Mouse (Mus musculus) left cerebral cortex, postnatal 14 days (tissue): ENCODE data around the gene Plch2. TPM values are rescaled to one million over a fixed set of nuclear protein-coding genes. Genes with fewer than 3 reads are reported as not detected.
"Not testable (repeated sequence)": the region's sequence is repeated elsewhere in the genome, so short reads cannot be mapped to it uniquely, and the experiment has no call there.

Source experiments
- DNase-seq, 2 experiments: peaks; one replicate each; pipeline ENCODE4 v3.0.0; 2021 to 2022; ENCODE audit warnings: low spot score in 2 of 2, mixed read lengths in 1 of 2
- intact Hi-C: fragments of 180-260 bp; cut with DNase I; formaldehyde crosslinking; loops from one replicate; pipeline ENCODE4 v1.15.1; 2025
- long read RNA-seq, 2 experiments: library from polyadenylated mRNA; stranded (forward); transcript quantifications; one replicate each; pipeline ENCODE4 v2.0.0; 2021
- total RNA-seq, 2 experiments: library from RNA; stranded (reverse); gene quantifications; 2 replicates each; pipeline ENCODE4 v1.2.3; 2021

Gene Plch2
- 10 to 100 TPM; 50.2 to 50.5 TPM for total RNA-seq
- long read RNA-seq, experiment 1, partial matches to known transcripts = 8 of 14 reads
- long read RNA-seq, experiment 1, other reads (novel, unspliced or antisense) = 6 of 14 reads
- long read RNA-seq, experiment 2, partial matches to known transcripts = 15 of 22 reads
- long read RNA-seq, experiment 2, other reads (novel, unspliced or antisense) = 7 of 22 reads

- DNase-seq = no peak
Observed at GRCm38 (mm10) chr4:155056724-155057123, at the start of gene Plch2. TSS of gene Plch2 (minus strand) at chr4:155056784.

GRCm38 (mm10) chr4:155098572-155098971, 42.0 kb upstream of the Plch2 start:
- intact Hi-C loops = no loop called here

More at GRCm38 (mm10) chr4:155056724-155057123, at the start of gene Plch2:
- intact Hi-C loops = no loop called here

GRCm38 (mm10) chr4:155097452-155097851, 40.9 kb upstream of the Plch2 start:
- no peak for DNase-seq
- intact Hi-C loops = no loop called here

More at GRCm38 (mm10) chr4:155098572-155098971, 42.0 kb upstream of the Plch2 start:
- DNase-seq = no peak

GRCm38 (mm10) chr4:155095967-155096366, 39.4 kb upstream of the Plch2 start:
- intact Hi-C loops = loop anchor here (1.0 kb wide), 1 partner anchor 153 kb away; the partner anchor contains the start of gene Faap20
- no peak for DNase-seq

- intact Hi-C loops = loop anchor here (1.0 kb wide), 1 partner anchor 154 kb away; the partner anchor contains the start of gene Faap20
- peak; percentile 93 to 94 for DNase-seq
Observed at GRCm38 (mm10) chr4:155095238-155095900, 38.8 kb upstream of the Plch2 start.

GRCm38 (mm10) chr4:155094565-155094964, 38.0 kb upstream of the Plch2 start:
- intact Hi-C loops = no loop called here
- DNase-seq = peak in 1 of 2 experiments; percentile 51

- DNase-seq = no peak
- intact Hi-C loops = no loop called here
Observed at GRCm38 (mm10) chr4:155093431-155094149, 37.0 kb upstream of the Plch2 start.

GRCm38 (mm10) chr4:155092718-155093430, 36.3 kb upstream of the Plch2 start:
- DNase-seq = no peak
- intact Hi-C loops = no loop called here

GRCm38 (mm10) chr4:155090688-155091449, 34.3 kb upstream of the Plch2 start:
- DNase-seq = no peak
- intact Hi-C loops = no loop called here

GRCm38 (mm10) chr4:155090147-155090546, 33.6 kb upstream of the Plch2 start:
- intact Hi-C loops = no loop called here
- no peak for DNase-seq

- no peak for DNase-seq
- intact Hi-C loops = no loop called here
Observed at GRCm38 (mm10) chr4:155089241-155089640, 32.7 kb upstream of the Plch2 start.

- intact Hi-C loops = no loop called here
- peak; percentile 100 for DNase-seq
Observed at GRCm38 (mm10) chr4:155086108-155087024, 29.8 kb upstream of the Plch2 start, which contains the start of the genes Rer1 and Morn1. TSS of gene Rer1 (minus strand) at chr4:155086382. TSS of gene Morn1 (plus strand) at chr4:155086577.

GRCm38 (mm10) chr4:155085206-155086107, 28.9 kb upstream of the Plch2 start:
- intact Hi-C loops = no loop called here
- DNase-seq = no peak

- no peak for DNase-seq
- intact Hi-C loops = no loop called here
Observed at GRCm38 (mm10) chr4:155084351-155084750, 27.8 kb upstream of the Plch2 start.

- intact Hi-C loops = no loop called here
- no peak for DNase-seq
Observed at GRCm38 (mm10) chr4:155083553-155083952, 27.0 kb upstream of the Plch2 start.

- DNase-seq = no peak
- intact Hi-C loops = no loop called here
Observed at GRCm38 (mm10) chr4:155079666-155080065, 23.1 kb upstream of the Plch2 start.

- intact Hi-C loops = not testable (repeated sequence)
Observed at GRCm38 (mm10) chr4:155078808-155079207, 22.2 kb upstream of the Plch2 start.

More at GRCm38 (mm10) chr4:155078808-155079207, 22.2 kb upstream of the Plch2 start:
- not testable (repeated sequence) for DNase-seq
